8 mouse cellular contexts compared by ENCODE assay signal in genomic region chr15:80132993-80133586, GRCm38 (mm10). TPM values are rescaled to one million over a fixed set of nuclear protein-coding genes. Genes with fewer than 3 reads are reported as not detected.
DNase-seq lines count a peak whose midpoint lies in the region; ATAC-seq lines count a peak whose summit lies in the region.

Gene Tab1 (plus strand): TSS chr15:80133127.

- H3K4me2 ChIP-seq in forebrain, embryonic 11.5 days (ENCODE audit: low read depth, low read length, severe bottlenecking), result peak within 1 kb of the TSS; percentile 88
- H3K4me2 ChIP-seq in heart, embryonic 16.5 days (ENCODE audit: low read depth, low read length), result peak within 1 kb of the TSS; percentile 88
- H3K4me2 ChIP-seq in liver, embryonic 15.5 days, result peak within 1 kb of the TSS; percentile 81
- peak within 1 kb of the TSS; percentile 93 for H3K4me2 ChIP-seq in neural tube, embryonic 12.5 days (replicated peaks)

- H3K36me3 ChIP-seq in forebrain, embryonic 11.5 days (ENCODE audit: control insufficient read depth, insufficient read depth, low read length), result no peaks in the 10 kb centered on the region; the same call in 1 of the 2 replicates
- no peaks in the 10 kb centered on the region for H3K36me3 ChIP-seq in heart, embryonic 16.5 days (ENCODE audit: control insufficient read depth, insufficient read depth)
- peaks cover 19% of the 10 kb centered on the region for H3K36me3 ChIP-seq in liver, embryonic 15.5 days (replicated peaks)
- H3K36me3 ChIP-seq in neural tube, embryonic 12.5 days, result peaks cover 3% of the 10 kb centered on the region

- peak within 1 kb of the TSS; percentile 92 for H3K27ac ChIP-seq in forebrain, embryonic 11.5 days (ENCODE audit: low read depth, low read length)
- H3K27ac ChIP-seq in heart, embryonic 16.5 days (ENCODE audit: low read length), result peak within 1 kb of the TSS; percentile 100
- peak within 1 kb of the TSS; percentile 98 for H3K27ac ChIP-seq in liver, embryonic 15.5 days (replicated peaks)
- H3K27ac ChIP-seq in neural tube, embryonic 12.5 days, result peak within 1 kb of the TSS; percentile 98

- no peaks in the 10 kb centered on the region for H3K27me3 ChIP-seq in forebrain, embryonic 11.5 days (ENCODE audit: control insufficient read depth, insufficient read depth, low read length)
- no peaks in the 10 kb centered on the region for H3K27me3 ChIP-seq in heart, embryonic 16.5 days (ENCODE audit: control insufficient read depth, insufficient read depth, low read length)
- no peaks in the 10 kb centered on the region for H3K27me3 ChIP-seq in liver, embryonic 15.5 days
- no peaks in the 10 kb centered on the region for H3K27me3 ChIP-seq in neural tube, embryonic 12.5 days (replicated peaks)

- peak within 1 kb of the TSS; percentile 51 for H3K4me3 ChIP-seq in forebrain, embryonic 11.5 days (ENCODE audit: low read depth, low read length)
- H3K4me3 ChIP-seq in heart, embryonic 16.5 days (ENCODE audit: low read length), result peak within 1 kb of the TSS; percentile 71
- H3K4me3 ChIP-seq in liver, embryonic 15.5 days (replicated peaks), result peak within 1 kb of the TSS; percentile 85
- H3K4me3 ChIP-seq in neural tube, embryonic 12.5 days, result peak within 1 kb of the TSS; percentile 66

- ATAC-seq in forebrain, embryonic 11.5 days (replicated peaks; ENCODE audit: low FRiP score), result peak; percentile 96
- peak; percentile 93 for ATAC-seq in heart, embryonic 16.5 days (replicated peaks; ENCODE audit: extremely low read depth, insufficient read depth, low FRiP score)
- peak; percentile 78 for ATAC-seq in liver, embryonic 15.5 days (ENCODE audit: insufficient read depth)
- peak; percentile 94 for ATAC-seq in neural tube, embryonic 12.5 days (ENCODE audit: low FRiP score, low read depth)

- peak within 1 kb of the TSS; percentile 80 for H3K9ac ChIP-seq in forebrain, embryonic 11.5 days (ENCODE audit: low read length)
- H3K9ac ChIP-seq in heart, embryonic 16.5 days (ENCODE audit: low read length), result peak within 1 kb of the TSS; percentile 89
- peak within 1 kb of the TSS; percentile 90 for H3K9ac ChIP-seq in liver, embryonic 15.5 days
- peak within 1 kb of the TSS; percentile 88 for H3K9ac ChIP-seq in neural tube, embryonic 12.5 days

- peaks cover 11% of the 10 kb centered on the region for H3K4me1 ChIP-seq in forebrain, embryonic 11.5 days (replicated peaks; ENCODE audit: control insufficient read depth, insufficient read depth, low read length)
- peaks cover 28% of the 10 kb centered on the region for H3K4me1 ChIP-seq in heart, embryonic 16.5 days (ENCODE audit: control insufficient read depth, insufficient read depth, low read length)
- peaks cover 87% of the 10 kb centered on the region for H3K4me1 ChIP-seq in liver, embryonic 15.5 days (replicated peaks)
- peaks cover 14% of the 10 kb centered on the region for H3K4me1 ChIP-seq in neural tube, embryonic 12.5 days

- under 1% methylated on average over 57 of the region's 59 CpGs for WGBS in forebrain, embryonic 11.5 days
- under 1% methylated on average over 53 of the region's 59 CpGs for WGBS in heart, embryonic 16.5 days
- whole genome bisulfite sequencing in liver, embryonic 15.5 days (ENCODE audit: insufficient replicate concordance), result under 1% methylated on average over 59 of the region's 59 CpGs
- under 1% methylated on average over 59 of the region's 59 CpGs for WGBS in neural tube, embryonic 12.5 days

- peak; percentile 90 to 92 for DNase-seq in CD8-positive naive resting alpha-beta T cell, adult 2 months (ENCODE audit: low read depth in 2 of 2, low spot score in 2 of 2)
- DNase-seq in c-Kit-positive CD71-negative TER-119-negative erythroid progenitor cells, embryonic 14.5 days (ENCODE audit: low read depth), result peak; percentile 77
- DNase-seq in forebrain, embryonic 11.5 days (ENCODE audit: low spot score), result peak; percentile 97
- DNase-seq in kidney, postnatal 36 days, result peak; percentile 91 to 95
- DNase-seq in telencephalon, adult 2 months (ENCODE audit: low read depth, low spot score), result peak; percentile 88

- no peaks in the 10 kb centered on the region for H3K9me3 ChIP-seq in forebrain, embryonic 11.5 days (ENCODE audit: control insufficient read depth, low read length)
- H3K9me3 ChIP-seq in heart, embryonic 16.5 days (replicated peaks; ENCODE audit: control insufficient read depth, low read length), result no peaks in the 10 kb centered on the region
- H3K9me3 ChIP-seq in liver, embryonic 15.5 days (replicated peaks), result no peaks in the 10 kb centered on the region
- no peaks in the 10 kb centered on the region for H3K9me3 ChIP-seq in neural tube, embryonic 12.5 days

RNA-seq across cellular contexts. Expression of gene Tab1, which starts in this region (rescaled TPM):
- 36.7 and 40.0 TPM in 2 replicates for polyA plus RNA-seq in forebrain, embryonic 11.5 days (2014; fragmentation: Nextera tagmentation; extraction: Ambion mirVana)
- 29.9 and 33.4 TPM in 2 replicates for polyA plus RNA-seq in heart, embryonic 16.5 days (2015; fragmentation: Nextera tagmentation; extraction: Ambion mirVana)
- polyA plus RNA-seq in liver, embryonic 15.5 days (2015; fragmentation: Nextera tagmentation; extraction: Ambion mirVana), result 11.0 and 12.7 TPM in 2 replicates
- 41.6 and 42.4 TPM in 2 replicates for polyA plus RNA-seq in neural tube, embryonic 12.5 days (2016; fragmentation: Nextera tagmentation; extraction: Ambion mirVana)

Comparison
In these comparisons a context has a peak if more than half of its experiments do, and no peak if none do; other contexts are left out.
1. Peak in every context shown above with its lines: DNase-seq, ATAC-seq, H3K4me3 ChIP-seq and H3K27ac ChIP-seq.